Mouse (Mus musculus): ENCODE data around the gene Gm9602. TPM values are rescaled to one million over a fixed set of nuclear protein-coding genes. Genes with fewer than 3 reads are reported as not detected.
"Not testable (repeated sequence)": the region's sequence is repeated elsewhere in the genome, so short reads cannot be mapped to it uniquely, and the experiment has no call there.

Gm9602 gene
- polyA plus RNA-seq (2012; rRNA removed) = not detected in 2 replicates

DNA sequence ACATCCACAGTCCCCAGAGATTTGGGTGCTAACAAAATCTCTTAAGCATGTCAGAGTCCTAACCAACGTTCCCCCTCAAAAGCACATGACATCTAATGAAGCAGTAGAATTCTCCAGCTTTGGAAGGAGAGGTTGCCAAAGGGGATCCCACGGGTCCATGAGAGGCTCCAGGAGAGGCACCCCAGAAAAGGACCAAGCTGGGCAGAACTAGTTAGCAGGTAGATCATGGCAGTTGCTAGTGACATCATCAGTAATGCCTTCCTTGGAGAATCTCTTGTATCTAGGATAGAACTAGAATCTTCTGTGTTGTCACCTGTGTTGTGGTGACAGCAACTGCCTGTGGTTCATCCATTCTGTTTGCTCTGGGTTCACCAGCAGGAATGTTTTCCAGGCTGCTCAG, at the start of gene Gm9602:
Gene Gm9602 (plus strand): TSS at position 301 of the 400 bp plus-strand sequence.
- not testable (repeated sequence) for DNase-seq (ENCODE audit: low spot score)

DNA sequence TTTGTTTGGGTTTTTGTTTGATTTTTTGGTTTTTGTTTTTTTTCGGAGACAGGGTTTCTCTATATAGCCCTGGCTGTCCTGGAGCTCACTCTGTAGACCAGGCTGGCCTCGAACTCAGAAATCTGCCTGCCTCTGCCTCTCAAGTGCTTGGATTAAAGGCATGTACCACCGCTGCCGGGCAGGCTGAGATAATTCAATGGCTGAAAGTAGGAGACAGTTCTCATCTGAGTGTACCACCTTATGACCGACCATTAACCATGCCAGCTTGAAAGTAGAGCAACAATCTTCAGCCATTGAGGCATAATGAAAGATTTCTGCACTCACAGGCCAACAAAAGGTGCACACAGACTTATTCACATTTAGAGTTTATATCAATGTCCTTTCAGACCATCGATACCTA, 30.3 kb downstream of the Gm9602 start:
- peak; percentile 20 for DNase-seq (ENCODE audit: low spot score)

- not testable (repeated sequence) for DNase-seq (ENCODE audit: low spot score)
These were observed 45.8 kb downstream of the Gm9602 start for GRCm38 (mm10) chr14:4821950-4822349.

Other genes starting within 250 kb of the Gm9602 start
- not detected in 2 replicates for gene Gm3047, start 220.9 kb upstream of the Gm9602 start, polyA plus RNA-seq (2012; rRNA removed)
- gene Gm8159, start 144.0 kb upstream of the Gm9602 start, polyA plus RNA-seq (2012; rRNA removed) = 0.08 TPM in 1 of 2 replicates, not detected in the other
- 0.12 and 0.15 TPM in 2 replicates for gene Gm3239, start 112.1 kb upstream of the Gm9602 start, polyA plus RNA-seq (2012; rRNA removed)
- gene Gm7876, start 67.1 kb upstream of the Gm9602 start, polyA plus RNA-seq (2012; rRNA removed) = not detected in 2 replicates
- 0.03 TPM in 1 of 2 replicates, not detected in the other for gene Gm3252, start 49.6 kb upstream of the Gm9602 start, polyA plus RNA-seq (2012; rRNA removed)
- not detected in 2 replicates for gene Gm3269, start 61.8 kb downstream of the Gm9602 start, polyA plus RNA-seq (2012; rRNA removed)
- gene Gm3264, start 79.2 kb downstream of the Gm9602 start, polyA plus RNA-seq (2012; rRNA removed) = 0.19 and 0.54 TPM in 2 replicates
- gene Gm3278, start 116.1 kb downstream of the Gm9602 start, polyA plus RNA-seq (2012; rRNA removed) = 0.21 TPM in 1 of 2 replicates, not detected in the other
- not detected in 2 replicates for gene Gm8297, start 207.6 kb downstream of the Gm9602 start, polyA plus RNA-seq (2012; rRNA removed)
- gene Gm3298, start 239.6 kb downstream of the Gm9602 start, polyA plus RNA-seq (2012; rRNA removed) = 0.47 TPM in 1 of 2 replicates, not detected in the other

All from urinary bladder, adult 2 months (tissue).